Mouse (Mus musculus): Measurements from ENCODE around the gene Daglb.

- TF ChIP-seq CTCF (IDR thresholded peaks at IDR 0.05; ENCODE audit: low read depth, low read length): no peak
- TF ChIP-seq GATA1 (IDR thresholded peaks at IDR 0.05; ENCODE audit: borderline replicate concordance, low read length): no peak
- TF ChIP-seq TAL1 (conservative IDR thresholded peaks at IDR 0.05; ENCODE audit: low read depth, low read length): no peak
Measured at GRCm38 (mm10) chr5:143512305-143512704, 47.9 kb downstream of the Daglb start.

Measured in G1E (cell line).